Mouse (Mus musculus) lung, adult 2 months (tissue): Measurements from ENCODE around the gene Ptpn14.

ENCODE experiments used
- CTCF ChIP-seq: fragments of 200-500 bp; IDR thresholded peaks from 2 replicates; pipeline ENCODE4 v1.5.1; 2011; ENCODE audit warnings: mild to moderate bottlenecking, low read length, control low read depth; ENCODE audit not compliant: insufficient read depth
- POLR2A ChIP-seq: fragments of 200-500 bp; IDR thresholded peaks from 2 replicates; pipeline ENCODE4 v1.6.1; 2011; ENCODE audit warnings: low read depth, mild to moderate bottlenecking, control low read depth, low read length, borderline replicate concordance; ENCODE audit errors: extremely low read depth

DNA sequence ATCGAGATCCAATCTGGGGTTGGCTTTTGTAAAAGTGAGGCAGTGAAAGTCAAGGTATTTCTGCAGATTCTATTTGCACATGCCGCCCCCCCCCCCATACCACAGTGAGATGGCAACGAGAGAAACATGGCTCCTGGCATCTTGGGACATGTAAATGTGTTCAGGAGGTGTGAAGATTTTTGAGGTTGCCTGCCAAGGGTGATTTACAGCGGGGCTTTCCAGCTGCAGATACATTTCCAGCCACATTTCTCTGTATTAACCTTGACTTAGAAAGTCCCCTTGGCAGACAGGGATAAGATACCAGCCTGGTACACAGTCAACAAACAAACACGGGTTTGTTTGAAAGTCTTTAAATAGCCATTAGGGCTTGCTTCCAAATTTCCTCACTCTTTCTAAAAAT is 96.4 kb downstream of the Ptpn14 start:
- TF ChIP-seq POLR2A (no peak), CTCF (no peak)
